Mouse (Mus musculus): ENCODE measurements at regions not wholly inside any gene's neighbourhood (a gene's known extent, or its start where the extent isn't known, plus 50 kb on each side); places are given as distances from the start of the nearest gene placed in this dataset.

DNA sequence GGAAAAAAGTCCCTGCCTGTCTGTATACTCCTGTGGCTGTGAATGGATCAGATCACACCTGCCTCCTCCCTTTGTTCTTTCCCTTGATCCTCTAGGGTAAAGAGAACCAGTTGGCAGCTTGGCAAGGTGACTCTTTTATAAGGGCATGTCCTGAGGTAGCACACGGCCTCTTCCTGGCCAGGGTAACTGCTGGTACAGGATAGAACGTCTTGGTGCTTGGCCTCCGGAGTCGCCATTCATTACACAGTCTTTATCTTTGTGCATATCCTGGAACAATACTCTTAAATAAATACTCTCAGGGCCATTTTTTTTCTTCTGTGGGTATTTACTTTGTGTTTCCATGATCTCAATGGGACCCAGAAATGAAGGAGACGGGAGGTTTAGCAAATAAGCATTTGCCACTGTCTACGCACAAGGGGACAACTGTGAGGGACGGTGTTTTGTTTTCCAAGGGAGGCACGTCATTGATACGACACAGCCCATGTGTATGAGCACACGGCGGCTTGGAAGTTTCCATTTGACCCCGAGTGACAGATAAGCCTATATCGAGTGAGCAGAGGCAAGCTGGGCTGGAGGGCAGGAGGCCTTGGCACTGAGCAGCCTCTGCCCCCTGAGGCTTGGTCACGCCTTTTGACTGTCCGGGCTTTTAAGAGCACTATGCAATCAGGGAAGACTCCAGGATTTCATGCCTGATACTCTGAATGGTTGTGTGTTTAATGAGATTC is 151.1 kb downstream of the Irs2 start:
- TF ChIP-seq POLR2A (IDR thresholded peaks at IDR 0.05; ENCODE audit: low read depth, low read length), result no peak
- no peak for TF ChIP-seq CTCF (IDR thresholded peaks at IDR 0.05; ENCODE audit: extremely low read depth, insufficient read depth, insufficient read length, insufficient replicate concordance)
